Mouse (Mus musculus): Measurements from ENCODE around the gene Ap2b1. TPM values are rescaled to one million over a fixed set of nuclear protein-coding genes. Genes with fewer than 3 reads are reported as not detected.
A peak's percentile ranks its signal among the peaks of the same experiment; 100 is the strongest.

Ap2b1 gene
- polyA plus RNA-seq, 1 experiment = 64.7 TPM

DNA sequence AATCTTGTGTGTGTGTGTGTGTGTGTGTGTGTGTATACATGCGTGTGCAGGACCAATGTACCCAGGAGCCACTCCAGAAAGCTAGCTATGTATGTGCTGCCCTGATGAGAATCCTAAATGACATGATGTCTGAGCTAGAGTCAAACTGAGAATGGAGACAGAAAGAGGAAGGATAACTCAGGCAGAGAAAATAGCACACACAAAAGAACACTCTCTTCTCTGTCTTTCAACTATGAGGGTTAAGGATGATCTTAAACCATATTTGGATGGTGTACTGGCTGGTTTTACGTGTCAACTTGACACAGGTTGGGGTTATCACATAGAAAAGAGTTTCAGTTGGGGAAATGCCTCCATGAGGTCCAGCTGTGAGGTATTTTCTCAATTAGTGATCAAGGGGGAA, 9.2 kb upstream of the Ap2b1 start:
- no peak for TF ChIP-seq POLR2AphosphoS2 (IDR thresholded peaks at IDR 0.05; ENCODE audit: insufficient read length, low read depth)
- no peak for TF ChIP-seq TCF12 (IDR thresholded peaks at IDR 0.05; ENCODE audit: insufficient read depth, poor library complexity, severe bottlenecking)
- TF ChIP-seq TCF3 (IDR thresholded peaks at IDR 0.05; ENCODE audit: insufficient read length, low read depth) = no peak
- no peak for TF ChIP-seq CEBPB (IDR thresholded peaks at IDR 0.05; ENCODE audit: insufficient read depth, poor library complexity, severe bottlenecking)
- TF ChIP-seq E2F4 (IDR thresholded peaks at IDR 0.05; ENCODE audit: insufficient read depth) = no peak
- TF ChIP-seq MYOG (IDR thresholded peaks at IDR 0.05; ENCODE audit: control insufficient read depth in 1 of 3, insufficient read depth in 1 of 3, insufficient read length in 2 of 3, low read depth in 2 of 3) = no peak
- no peak for TF ChIP-seq MAX (IDR thresholded peaks at IDR 0.05; ENCODE audit: low read depth)
- no peak for TF ChIP-seq POLR2A (IDR thresholded peaks at IDR 0.05; ENCODE audit: insufficient read length, low read depth)
- no peak for TF ChIP-seq SRF (IDR thresholded peaks at IDR 0.05; ENCODE audit: control insufficient read depth, insufficient read length, low read depth)
- TF ChIP-seq USF1 (IDR thresholded peaks at IDR 0.05; ENCODE audit: low read depth) = no peak
- TF ChIP-seq REST (IDR thresholded peaks at IDR 0.05; ENCODE audit: insufficient read depth, insufficient read length) = no peak
- TF ChIP-seq MYOD1 (IDR thresholded peaks at IDR 0.05; ENCODE audit: control insufficient read depth in 1 of 3, insufficient read length in 2 of 3, low read depth in 2 of 3) = no peak

DNA sequence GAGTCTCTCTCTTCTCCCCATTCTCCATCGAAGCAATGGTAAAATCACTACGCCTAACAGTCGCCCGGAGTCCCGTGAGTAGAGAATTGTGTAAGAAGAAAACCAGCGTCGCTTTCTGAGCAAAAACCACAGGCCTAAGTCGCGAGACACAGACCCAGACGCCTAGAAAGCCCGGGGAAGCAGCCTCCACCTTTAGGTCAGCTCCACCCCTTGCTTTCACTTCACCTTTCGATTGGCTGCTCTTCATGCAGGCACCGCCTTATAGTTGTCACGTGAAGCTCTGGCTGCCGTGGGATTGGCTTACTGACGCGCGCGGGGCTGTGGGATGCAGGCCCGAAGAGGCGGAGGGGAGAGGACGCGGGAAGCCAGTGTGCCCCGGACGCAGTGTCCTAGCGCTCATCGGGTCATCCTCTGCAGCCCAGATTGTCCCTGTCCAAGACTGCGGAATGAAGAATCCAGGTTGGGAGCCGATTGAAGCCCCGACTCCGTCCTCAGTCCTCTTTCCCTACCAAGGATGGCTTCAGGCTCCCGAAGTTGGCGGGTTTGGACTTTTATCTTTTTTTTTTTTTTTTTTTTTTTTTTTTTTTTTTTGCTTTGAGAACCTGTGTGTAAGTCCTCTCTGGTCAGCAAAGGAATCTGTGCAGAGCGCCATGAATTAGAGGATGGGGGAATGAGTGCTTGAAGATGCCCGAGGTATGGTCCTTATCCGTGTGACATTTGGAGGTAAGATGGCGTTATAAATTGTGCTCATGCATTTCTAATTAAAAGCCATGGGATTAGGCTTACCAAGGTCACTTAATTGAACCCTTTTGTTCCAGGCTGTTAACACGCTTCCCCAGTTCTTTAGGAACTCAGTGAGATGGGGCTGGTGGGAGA, 7.2 kb upstream of the Ap2b1 start:
- H3K4me3 ChIP-seq = peak overlapping the region; percentile 82
- H3K79me2 ChIP-seq (ENCODE audit: control insufficient read depth, insufficient read depth) = peaks cover 27% of the 10 kb centered on the region
- peaks cover 22% of the 10 kb centered on the region for H3K36me3 ChIP-seq (ENCODE audit: control insufficient read depth, insufficient read depth)
- H3ac ChIP-seq (ENCODE audit: control insufficient read depth, insufficient read length) = no peak overlapping the region
- H3K27me3 ChIP-seq (ENCODE audit: control insufficient read depth, insufficient read depth, insufficient read length) = peaks cover 2% of the 10 kb centered on the region
- peak overlapping the region; percentile 93 for H3K4me2 ChIP-seq (ENCODE audit: low read depth)
- TF ChIP-seq SRF (IDR thresholded peaks at IDR 0.05; ENCODE audit: control insufficient read depth, insufficient read length, low read depth) = peak; percentile 43
- TF ChIP-seq POLR2A (IDR thresholded peaks at IDR 0.05; ENCODE audit: insufficient read length, low read depth) = peak; percentile 92
- no peak for TF ChIP-seq TCF3 (IDR thresholded peaks at IDR 0.05; ENCODE audit: insufficient read length, low read depth)
- TF ChIP-seq MYOD1 (IDR thresholded peaks at IDR 0.05; ENCODE audit: control insufficient read depth in 1 of 3, insufficient read length in 2 of 3, low read depth in 2 of 3) = no peak
- peak; percentile 99 for TF ChIP-seq USF1 (IDR thresholded peaks at IDR 0.05; ENCODE audit: low read depth)
- TF ChIP-seq E2F4 (IDR thresholded peaks at IDR 0.05; ENCODE audit: insufficient read depth) = peak; percentile 64
- peak; percentile 95 for TF ChIP-seq POLR2AphosphoS2 (IDR thresholded peaks at IDR 0.05; ENCODE audit: insufficient read length, low read depth)

More for the DNA sequence above, 9.2 kb upstream of the Ap2b1 start:
- peaks cover 8% of the 10 kb centered on the region for H3K27me3 ChIP-seq (ENCODE audit: control insufficient read depth, insufficient read depth, insufficient read length)
- H3K79me2 ChIP-seq (ENCODE audit: control insufficient read depth, insufficient read depth) = peaks cover 27% of the 10 kb centered on the region
- no peak overlapping the region for H3ac ChIP-seq (ENCODE audit: control insufficient read depth, insufficient read length)
- no peak overlapping the region for H3K4me3 ChIP-seq
- peaks cover 8% of the 10 kb centered on the region for H3K36me3 ChIP-seq (ENCODE audit: control insufficient read depth, insufficient read depth)
- H3K4me2 ChIP-seq (ENCODE audit: low read depth) = no peak overlapping the region

DNA sequence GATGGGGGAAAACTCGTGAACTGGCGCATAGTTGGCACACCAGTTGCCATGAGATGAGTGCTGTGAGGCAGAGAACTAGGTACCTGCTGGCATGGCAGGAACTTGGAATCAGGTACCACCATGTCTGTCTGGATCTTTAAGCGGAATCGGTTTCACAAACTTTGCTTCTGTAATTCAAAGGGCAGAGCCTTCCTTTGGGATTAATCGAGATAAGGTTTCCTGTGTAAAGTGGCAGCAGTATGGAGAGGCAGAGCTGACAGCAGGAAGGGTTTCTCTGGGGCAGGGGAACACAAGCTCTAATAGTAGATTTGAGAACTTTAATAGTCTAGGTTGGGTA, 6.6 kb upstream of the Ap2b1 start:
- Histone ChIP-seq H3K36me3 (ENCODE audit: control insufficient read depth, insufficient read depth) (peaks cover 22% of the 10 kb centered on the region), H3K79me2 (ENCODE audit: control insufficient read depth, insufficient read depth) (peaks cover 27% of the 10 kb centered on the region), H3K4me2 (ENCODE audit: low read depth) (peak overlapping the region; percentile 87), H3ac (ENCODE audit: control insufficient read depth, insufficient read length) (no peak overlapping the region), H3K4me3 (peak overlapping the region; percentile 82), H3K27me3 (ENCODE audit: control insufficient read depth, insufficient read depth, insufficient read length) (no peaks in the 10 kb centered on the region)
- TF ChIP-seq POLR2AphosphoS2 (IDR thresholded peaks at IDR 0.05; ENCODE audit: insufficient read length, low read depth) (no peak), E2F4 (IDR thresholded peaks at IDR 0.05; ENCODE audit: insufficient read depth) (no peak), REST (IDR thresholded peaks at IDR 0.05; ENCODE audit: insufficient read depth, insufficient read length) (no peak), MAX (IDR thresholded peaks at IDR 0.05; ENCODE audit: low read depth) (no peak), TCF12 (IDR thresholded peaks at IDR 0.05; ENCODE audit: insufficient read depth, poor library complexity, severe bottlenecking) (no peak), MYOD1 (IDR thresholded peaks at IDR 0.05; ENCODE audit: control insufficient read depth in 1 of 3, insufficient read length in 2 of 3, low read depth in 2 of 3) (no peak), TCF3 (IDR thresholded peaks at IDR 0.05; ENCODE audit: insufficient read length, low read depth) (no peak), CEBPB (IDR thresholded peaks at IDR 0.05; ENCODE audit: insufficient read depth, poor library complexity, severe bottlenecking) (no peak), SRF (IDR thresholded peaks at IDR 0.05; ENCODE audit: control insufficient read depth, insufficient read length, low read depth) (no peak), MYOG (IDR thresholded peaks at IDR 0.05; ENCODE audit: control insufficient read depth in 1 of 3, insufficient read depth in 1 of 3, insufficient read length in 2 of 3, low read depth in 2 of 3) (no peak), POLR2A (IDR thresholded peaks at IDR 0.05; ENCODE audit: insufficient read length, low read depth) (no peak), USF1 (IDR thresholded peaks at IDR 0.05; ENCODE audit: low read depth) (no peak)

DNA sequence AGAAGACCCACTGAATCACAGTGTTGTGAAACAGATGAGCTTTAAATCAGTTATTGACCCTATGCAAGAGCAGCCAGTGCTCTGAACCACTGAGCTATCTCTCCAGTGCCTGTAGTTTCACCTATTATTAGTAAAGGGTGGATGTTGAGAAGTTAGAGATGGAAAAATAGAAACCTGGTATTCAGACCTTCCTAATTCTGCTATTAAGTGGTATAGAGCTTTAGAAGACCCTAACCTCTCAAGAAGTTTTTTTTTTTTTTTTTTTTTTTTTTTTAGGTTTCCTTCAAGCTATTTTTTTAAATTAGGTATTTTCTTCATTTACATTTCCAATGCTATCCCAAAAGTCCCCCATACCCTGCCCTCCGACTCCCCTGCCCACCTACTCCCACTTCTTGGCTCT, 5.6 kb upstream of the Ap2b1 start:
- Histone ChIP-seq H3ac (ENCODE audit: control insufficient read depth, insufficient read length) (no peak overlapping the region), H3K36me3 (ENCODE audit: control insufficient read depth, insufficient read depth) (peaks cover 22% of the 10 kb centered on the region), H3K79me2 (ENCODE audit: control insufficient read depth, insufficient read depth) (peaks cover 27% of the 10 kb centered on the region), H3K4me2 (ENCODE audit: low read depth) (peak overlapping the region; percentile 87), H3K4me3 (peak overlapping the region; percentile 82), H3K27me3 (ENCODE audit: control insufficient read depth, insufficient read depth, insufficient read length) (no peaks in the 10 kb centered on the region)
- no peak for TF ChIP-seq MYOD1 (IDR thresholded peaks at IDR 0.05; ENCODE audit: control insufficient read depth in 1 of 3, insufficient read length in 2 of 3, low read depth in 2 of 3)
- TF ChIP-seq CEBPB (IDR thresholded peaks at IDR 0.05; ENCODE audit: insufficient read depth, poor library complexity, severe bottlenecking) = no peak
- TF ChIP-seq TCF3 (IDR thresholded peaks at IDR 0.05; ENCODE audit: insufficient read length, low read depth) = no peak
- TF ChIP-seq USF1 (IDR thresholded peaks at IDR 0.05; ENCODE audit: low read depth) = no peak
- TF ChIP-seq SRF (IDR thresholded peaks at IDR 0.05; ENCODE audit: control insufficient read depth, insufficient read length, low read depth) = no peak
- TF ChIP-seq POLR2AphosphoS2 (IDR thresholded peaks at IDR 0.05; ENCODE audit: insufficient read length, low read depth) = no peak
- no peak for TF ChIP-seq POLR2A (IDR thresholded peaks at IDR 0.05; ENCODE audit: insufficient read length, low read depth)
- no peak for TF ChIP-seq TCF12 (IDR thresholded peaks at IDR 0.05; ENCODE audit: insufficient read depth, poor library complexity, severe bottlenecking)
- TF ChIP-seq REST (IDR thresholded peaks at IDR 0.05; ENCODE audit: insufficient read depth, insufficient read length) = no peak
- no peak for TF ChIP-seq MYOG (IDR thresholded peaks at IDR 0.05; ENCODE audit: control insufficient read depth in 1 of 3, insufficient read depth in 1 of 3, insufficient read length in 2 of 3, low read depth in 2 of 3)
- no peak for TF ChIP-seq E2F4 (IDR thresholded peaks at IDR 0.05; ENCODE audit: insufficient read depth)
- no peak for TF ChIP-seq MAX (IDR thresholded peaks at IDR 0.05; ENCODE audit: low read depth)
